Mouse (Mus musculus): Measurements from ENCODE around the gene Nr1d1.
"Not testable (repeated sequence)": the region's sequence is repeated elsewhere in the genome, so short reads cannot be mapped to it uniquely, and the experiment has no call there.

Gene Nr1d1

GRCm38 (mm10) chr11:98738428-98738911, 36.7 kb downstream of the Nr1d1 start:
- peak; percentile 92 for DNase-seq (ENCODE audit: low read depth, low spot score)

- DNase-seq (ENCODE audit: low read depth, low spot score) = not testable (repeated sequence)
Observed at GRCm38 (mm10) chr11:98737220-98737619, 37.9 kb downstream of the Nr1d1 start.

- DNase-seq (ENCODE audit: low read depth, low spot score) = peak; percentile 43
Observed at GRCm38 (mm10) chr11:98736176-98736575, 39.0 kb downstream of the Nr1d1 start.

- DNase-seq (ENCODE audit: low read depth, low spot score) = peak; percentile 74
Observed at GRCm38 (mm10) chr11:98735111-98735510, 40.0 kb downstream of the Nr1d1 start.

GRCm38 (mm10) chr11:98734020-98734419, 41.1 kb downstream of the Nr1d1 start:
- DNase-seq (ENCODE audit: low read depth, low spot score) = no peak

GRCm38 (mm10) chr11:98731134-98731533, 44.0 kb downstream of the Nr1d1 start:
- peak; percentile 91 for DNase-seq (ENCODE audit: low read depth, low spot score)

GRCm38 (mm10) chr11:98730727-98731126, 44.4 kb downstream of the Nr1d1 start:
- peak; percentile 40 for DNase-seq (ENCODE audit: low read depth, low spot score)

GRCm38 (mm10) chr11:98729119-98729588, 46.0 kb downstream of the Nr1d1 start, which contains the start of gene Med24:
Med24 (minus strand) TSS chr11:98729435.
- DNase-seq (ENCODE audit: low read depth, low spot score) = peak; percentile 97

- DNase-seq (ENCODE audit: low read depth, low spot score) = no peak
Observed at GRCm38 (mm10) chr11:98725926-98726506, 49.1 kb downstream of the Nr1d1 start.

GRCm38 (mm10) chr11:98723098-98723497, 52.0 kb downstream of the Nr1d1 start:
- no peak for DNase-seq (ENCODE audit: low read depth, low spot score)

- DNase-seq (ENCODE audit: low read depth, low spot score) = peak; percentile 85
Observed at GRCm38 (mm10) chr11:98721458-98722226, 53.5 kb downstream of the Nr1d1 start.

GRCm38 (mm10) chr11:98720756-98721155, 54.4 kb downstream of the Nr1d1 start:
- DNase-seq (ENCODE audit: low read depth, low spot score) = no peak
